Mouse (Mus musculus) right cerebral cortex, postnatal 10 days (tissue): ENCODE data around the gene Lrrn2.
"Not testable (repeated sequence)": the region's sequence is repeated elsewhere in the genome, so short reads cannot be mapped to it uniquely, and the experiment has no call there.

Experiments
- DNase-seq, 2 experiments: peaks; one replicate each; pipeline ENCODE4 v3.0.0; 2021; ENCODE audit warnings: low spot score in 2 of 2

The Lrrn2 gene

GRCm38 (mm10) chr1:132928907-132929250, 48.8 kb downstream of the Lrrn2 start:
- DNase-seq, result no peak

GRCm38 (mm10) chr1:132930291-132930690, 50.2 kb downstream of the Lrrn2 start:
- no peak for DNase-seq

- peak in 1 of 2 experiments; percentile 54 for DNase-seq
Observed at GRCm38 (mm10) chr1:132932421-132932820, 52.3 kb downstream of the Lrrn2 start.

- peak; percentile 77 to 78 for DNase-seq
Observed at GRCm38 (mm10) chr1:132934856-132935255, 54.8 kb downstream of the Lrrn2 start.

- DNase-seq, result no peak
Observed at GRCm38 (mm10) chr1:132937296-132938030, 57.4 kb downstream of the Lrrn2 start.

- DNase-seq, result peak; percentile 73 to 81
Observed at GRCm38 (mm10) chr1:132938975-132939374, 58.9 kb downstream of the Lrrn2 start.

- DNase-seq, result no peak
Observed at GRCm38 (mm10) chr1:132945826-132946225, 65.8 kb downstream of the Lrrn2 start.

- no peak for DNase-seq
Observed at GRCm38 (mm10) chr1:132947811-132948210, 67.7 kb downstream of the Lrrn2 start.

- no peak for DNase-seq
Observed at GRCm38 (mm10) chr1:132956809-132957208, 76.7 kb downstream of the Lrrn2 start.

- DNase-seq, result no peak
Observed at GRCm38 (mm10) chr1:132961751-132962150, 81.7 kb downstream of the Lrrn2 start.

- DNase-seq, result no peak
Observed at GRCm38 (mm10) chr1:132964106-132964505, 84.0 kb downstream of the Lrrn2 start.

GRCm38 (mm10) chr1:132964691-132965090, 84.6 kb downstream of the Lrrn2 start:
- no peak for DNase-seq

GRCm38 (mm10) chr1:132968659-132969058, 88.6 kb downstream of the Lrrn2 start:
- DNase-seq, result peak in 1 of 2 experiments; percentile 51

GRCm38 (mm10) chr1:132977402-132977801, 97.3 kb downstream of the Lrrn2 start:
- DNase-seq, result no peak

- DNase-seq, result no peak
Observed at GRCm38 (mm10) chr1:132981232-132981631, 101.2 kb downstream of the Lrrn2 start.

GRCm38 (mm10) chr1:132982728-132983127, 102.7 kb downstream of the Lrrn2 start:
- DNase-seq, result peak; percentile 81 to 84

- DNase-seq, result not testable (repeated sequence)
Observed at GRCm38 (mm10) chr1:132988556-132989459, 108.7 kb downstream of the Lrrn2 start.
